Mouse (Mus musculus): Measurements from ENCODE around the gene Cd59b. TPM values are rescaled to one million over a fixed set of nuclear protein-coding genes. Genes with fewer than 3 reads are reported as not detected.

The Cd59b gene
- polyA plus RNA-seq, 1 experiment = 1.2 TPM

DNA sequence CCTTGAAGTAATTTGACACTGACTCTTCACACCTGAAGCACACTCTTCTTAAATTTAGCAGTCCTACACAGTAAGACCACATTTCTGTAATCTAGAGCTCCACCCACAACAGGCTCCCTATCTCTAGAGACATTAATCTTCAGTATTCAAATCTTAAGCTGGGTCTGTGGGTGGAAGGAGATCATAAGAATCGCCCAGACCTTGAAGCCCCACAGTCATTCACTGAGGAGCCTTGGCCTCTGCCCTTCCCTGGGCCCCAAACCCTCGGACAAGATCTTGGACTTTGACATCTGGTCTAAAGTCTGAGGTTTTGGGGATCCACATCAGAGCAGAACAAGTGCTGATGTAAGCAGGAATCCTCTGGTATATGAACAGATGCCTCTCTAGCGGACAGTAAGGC lies 53.9 kb downstream of the Cd59b start:
- WGBS = 52% methylated on average over 3 of the region's 3 CpGs
- Histone ChIP-seq H3K4me3 (ENCODE audit: extremely low read depth, insufficient read depth, insufficient read length) (no peak overlapping the region), H3K36me3 (ENCODE audit: control insufficient read depth, insufficient read depth, low read length) (no peaks in the 10 kb centered on the region), H3K27me3 (ENCODE audit: control insufficient read depth, insufficient read depth, low read length) (peaks cover 9% of the 10 kb centered on the region), H3K4me1 (ENCODE audit: control insufficient read depth, insufficient read depth, insufficient read length) (peaks cover 4% of the 10 kb centered on the region; the same call in 1 of the 2 replicates), H3K27ac (ENCODE audit: insufficient read depth, low read length) (no peak overlapping the region)
- TF ChIP-seq POLR2A (IDR thresholded peaks at IDR 0.05; ENCODE audit: low read depth, low read length) (no peak), CTCF (IDR thresholded peaks at IDR 0.05; ENCODE audit: extremely low read depth, insufficient read depth, insufficient read length, insufficient replicate concordance) (no peak)
- no peak for DNase-seq (ENCODE audit: low read depth in 1 of 2, low spot score in 2 of 2)

DNA sequence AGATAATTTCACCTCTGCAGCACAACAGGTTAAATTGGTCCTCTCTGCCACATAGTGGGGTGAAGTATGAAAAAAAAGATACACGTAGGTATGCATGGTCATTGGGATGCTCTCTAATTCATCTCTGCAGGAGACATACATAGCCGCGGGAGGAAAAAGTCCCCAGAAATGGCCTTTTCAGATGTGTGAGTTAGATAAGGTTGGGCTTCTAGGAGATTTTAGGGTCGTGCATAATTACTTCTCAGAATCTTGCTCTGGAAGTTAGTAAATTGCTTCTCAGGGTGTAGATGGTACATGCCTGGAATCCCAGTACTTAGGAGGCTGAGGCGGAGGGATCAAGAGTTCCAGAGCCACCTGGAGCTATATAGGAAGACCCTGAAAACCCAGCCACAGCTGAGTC lies 54.4 kb downstream of the Cd59b start:
- 67% methylated on average over 5 of the region's 5 CpGs for WGBS

DNA sequence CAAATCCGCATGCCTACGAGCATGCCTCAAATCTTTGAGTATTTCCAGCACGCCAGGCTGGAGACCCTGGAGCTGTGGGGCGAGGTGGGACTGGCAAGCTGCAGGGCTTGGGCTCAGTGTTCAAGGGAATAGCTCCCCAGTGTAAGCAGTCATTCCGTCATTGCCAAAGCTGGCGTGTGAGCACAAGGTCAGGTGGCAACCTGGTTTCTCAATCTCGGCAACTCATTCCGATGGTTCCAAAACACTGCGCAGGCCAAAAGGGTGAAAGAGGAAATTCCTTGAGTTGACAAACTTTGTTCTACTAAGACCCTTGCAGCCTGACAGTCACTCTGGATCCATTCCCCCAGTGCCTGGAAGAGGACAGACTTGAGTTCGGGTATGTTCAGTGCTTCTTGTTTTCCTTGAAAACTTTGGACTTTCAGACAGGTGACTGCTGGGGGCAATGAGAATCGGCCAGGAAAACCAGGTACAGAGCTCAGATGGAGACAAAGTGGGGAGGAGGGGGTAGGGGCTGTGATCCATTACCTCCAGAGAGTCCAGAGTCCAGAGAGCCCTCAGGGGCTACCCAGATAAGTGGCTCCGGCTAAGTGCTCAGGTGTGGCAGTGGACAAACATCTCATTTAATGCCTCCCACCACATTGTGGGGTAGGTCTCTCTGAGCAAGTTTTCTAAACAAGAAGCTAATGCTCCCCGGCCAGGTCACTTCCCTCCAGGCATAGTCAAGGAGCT lies 59.3 kb downstream of the Cd59b start:
- TF ChIP-seq CTCF (IDR thresholded peaks at IDR 0.05; ENCODE audit: extremely low read depth, insufficient read depth, insufficient read length, insufficient replicate concordance) (no peak), POLR2A (IDR thresholded peaks at IDR 0.05; ENCODE audit: low read depth, low read length) (no peak)
- H3K36me3 ChIP-seq (ENCODE audit: control insufficient read depth, insufficient read depth, low read length) = no peaks in the 10 kb centered on the region
- H3K4me1 ChIP-seq (ENCODE audit: control insufficient read depth, insufficient read depth, insufficient read length) = no peaks in the 10 kb centered on the region
- WGBS = 91% methylated on average over 13 of the region's 13 CpGs
- DNase-seq (ENCODE audit: low read depth in 1 of 2, low spot score in 2 of 2) = no peak
- H3K4me3 ChIP-seq (ENCODE audit: extremely low read depth, insufficient read depth, insufficient read length) = no peak overlapping the region
- no peak overlapping the region for H3K27ac ChIP-seq (ENCODE audit: insufficient read depth, low read length)
- no peaks in the 10 kb centered on the region for H3K27me3 ChIP-seq (ENCODE audit: control insufficient read depth, insufficient read depth, low read length)

More for the DNA sequence above, 54.4 kb downstream of the Cd59b start:
- no peak overlapping the region for H3K27ac ChIP-seq (ENCODE audit: insufficient read depth, low read length)
- TF ChIP-seq POLR2A (IDR thresholded peaks at IDR 0.05; ENCODE audit: low read depth, low read length) (no peak), CTCF (IDR thresholded peaks at IDR 0.05; ENCODE audit: extremely low read depth, insufficient read depth, insufficient read length, insufficient replicate concordance) (no peak)
- H3K4me3 ChIP-seq (ENCODE audit: extremely low read depth, insufficient read depth, insufficient read length) = no peak overlapping the region
- no peak for DNase-seq (ENCODE audit: low read depth in 1 of 2, low spot score in 2 of 2)
- H3K36me3 ChIP-seq (ENCODE audit: control insufficient read depth, insufficient read depth, low read length) = no peaks in the 10 kb centered on the region
- peaks cover 4% of the 10 kb centered on the region; the same call in 1 of the 2 replicates for H3K4me1 ChIP-seq (ENCODE audit: control insufficient read depth, insufficient read depth, insufficient read length)
- H3K27me3 ChIP-seq (ENCODE audit: control insufficient read depth, insufficient read depth, low read length) = peaks cover 9% of the 10 kb centered on the region

DNA sequence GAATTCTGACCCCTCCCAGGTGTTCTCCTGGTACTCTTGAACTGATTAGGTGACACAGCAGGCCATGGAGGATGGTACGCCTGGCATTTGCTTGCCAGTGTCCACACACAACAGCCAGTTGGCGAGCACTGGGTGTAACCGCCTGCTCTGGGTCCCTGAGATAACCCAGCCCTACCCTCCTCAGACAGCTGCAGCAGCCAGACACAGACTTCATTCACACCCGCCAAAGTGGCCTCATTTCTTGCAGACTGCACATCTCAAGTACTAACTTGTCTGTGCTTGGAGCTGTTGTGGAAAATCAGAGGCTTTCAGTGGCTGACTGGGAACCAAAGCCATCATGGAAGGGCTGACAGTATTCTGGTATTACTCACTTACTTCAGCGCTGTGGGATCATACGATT lies 60.5 kb downstream of the Cd59b start:
- no peak overlapping the region for H3K4me3 ChIP-seq (ENCODE audit: extremely low read depth, insufficient read depth, insufficient read length)
- DNase-seq (ENCODE audit: low read depth in 1 of 2, low spot score in 2 of 2) = no peak
- no peak overlapping the region for H3K27ac ChIP-seq (ENCODE audit: insufficient read depth, low read length)
- H3K4me1 ChIP-seq (ENCODE audit: control insufficient read depth, insufficient read depth, insufficient read length) = no peaks in the 10 kb centered on the region
- no peaks in the 10 kb centered on the region for H3K27me3 ChIP-seq (ENCODE audit: control insufficient read depth, insufficient read depth, low read length)
- TF ChIP-seq POLR2A (IDR thresholded peaks at IDR 0.05; ENCODE audit: low read depth, low read length) (no peak), CTCF (IDR thresholded peaks at IDR 0.05; ENCODE audit: extremely low read depth, insufficient read depth, insufficient read length, insufficient replicate concordance) (no peak)
- H3K36me3 ChIP-seq (ENCODE audit: control insufficient read depth, insufficient read depth, low read length) = no peaks in the 10 kb centered on the region
- WGBS = 79% methylated on average over 6 of the region's 6 CpGs

DNA sequence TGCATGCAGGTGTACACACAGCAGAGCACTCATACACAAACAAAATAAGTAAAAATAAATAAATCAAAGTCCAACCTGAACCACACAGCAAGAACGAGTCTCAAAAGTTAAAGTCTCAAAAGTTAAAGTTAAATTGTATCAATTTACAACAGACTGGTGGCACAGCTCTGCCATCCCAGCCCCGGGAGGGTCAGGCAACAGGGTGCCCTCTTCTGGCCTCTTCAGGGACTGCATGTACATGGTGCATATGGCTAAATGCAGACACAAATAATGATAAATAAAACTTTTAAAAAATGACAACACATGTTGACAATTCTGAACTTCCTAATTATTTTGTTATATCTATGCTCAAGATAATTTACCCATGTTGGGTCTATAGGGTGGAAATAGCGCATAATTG lies 61.3 kb downstream of the Cd59b start:
- Histone ChIP-seq H3K4me1 (ENCODE audit: control insufficient read depth, insufficient read depth, insufficient read length) (no peaks in the 10 kb centered on the region), H3K27me3 (ENCODE audit: control insufficient read depth, insufficient read depth, low read length) (no peaks in the 10 kb centered on the region), H3K36me3 (ENCODE audit: control insufficient read depth, insufficient read depth, low read length) (no peaks in the 10 kb centered on the region), H3K27ac (ENCODE audit: insufficient read depth, low read length) (no peak overlapping the region), H3K4me3 (ENCODE audit: extremely low read depth, insufficient read depth, insufficient read length) (no peak overlapping the region)
- 66% methylated on average over 3 of the region's 3 CpGs for WGBS
- no peak for TF ChIP-seq POLR2A (IDR thresholded peaks at IDR 0.05; ENCODE audit: low read depth, low read length)
- peak; percentile 26; the same call in 1 of the 2 replicates for TF ChIP-seq CTCF (IDR thresholded peaks at IDR 0.05; ENCODE audit: extremely low read depth, insufficient read depth, insufficient read length, insufficient replicate concordance)
- DNase-seq (ENCODE audit: low read depth in 1 of 2, low spot score in 2 of 2) = peak in 1 of 2 experiments; percentile 14

DNA sequence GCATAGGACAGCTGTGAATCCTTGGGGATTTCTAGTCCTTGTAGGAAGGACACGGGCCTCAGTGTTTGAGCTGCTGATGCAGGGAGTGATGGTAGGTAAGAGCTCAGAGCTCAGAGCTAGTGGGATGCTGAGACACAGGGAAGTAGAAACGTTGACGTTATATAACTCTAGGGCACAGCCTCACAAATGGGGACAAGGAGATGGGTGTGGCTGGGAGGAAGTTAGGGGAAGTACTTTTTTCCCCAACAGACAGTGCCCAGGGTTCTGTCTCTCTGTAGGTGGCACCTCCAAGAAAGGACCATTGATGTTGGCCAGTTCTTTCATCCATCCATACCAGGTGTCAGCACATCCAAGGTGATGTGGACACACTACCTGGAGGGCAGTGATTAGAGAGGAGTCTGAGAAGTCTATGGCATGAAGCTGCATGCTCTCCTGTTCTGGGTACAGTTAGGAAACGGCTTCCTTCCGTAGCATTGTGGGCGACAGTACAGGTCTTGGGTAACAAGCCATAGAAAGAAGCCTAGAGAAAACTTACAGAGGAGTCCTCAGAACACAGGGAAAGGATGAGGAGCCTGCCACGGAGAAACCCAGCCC lies 62.7 kb downstream of the Cd59b start:
- DNase-seq (ENCODE audit: low read depth in 1 of 2, low spot score in 2 of 2) = no peak
- H3K27me3 ChIP-seq (ENCODE audit: control insufficient read depth, insufficient read depth, low read length) = no peaks in the 10 kb centered on the region
- WGBS = 52% methylated on average over 7 of the region's 7 CpGs

More for the DNA sequence above, 62.7 kb downstream of the Cd59b start:
- no peaks in the 10 kb centered on the region for H3K4me1 ChIP-seq (ENCODE audit: control insufficient read depth, insufficient read depth, insufficient read length)
- no peak for TF ChIP-seq POLR2A (IDR thresholded peaks at IDR 0.05; ENCODE audit: low read depth, low read length)
- no peaks in the 10 kb centered on the region for H3K36me3 ChIP-seq (ENCODE audit: control insufficient read depth, insufficient read depth, low read length)
- H3K4me3 ChIP-seq (ENCODE audit: extremely low read depth, insufficient read depth, insufficient read length) = no peak overlapping the region
- no peak overlapping the region for H3K27ac ChIP-seq (ENCODE audit: insufficient read depth, low read length)

Measured in spleen, adult 2 months (tissue).